Mouse (Mus musculus) liver, embryonic 12.5 days (tissue): ENCODE data around the gene Nutm1. TPM values are rescaled to one million over a fixed set of nuclear protein-coding genes. Genes with fewer than 3 reads are reported as not detected.

Experiments
- ATAC-seq: fragments of 200-750 bp; cut with Nextera tagmentation; 2 replicates; pipeline ENCODE4 v1.8.0; 2017; ENCODE audit warnings: moderate number of reproducible peaks, mild to moderate bottlenecking, moderate library complexity
- H3K27ac ChIP-seq: fragments of 300-500 bp; sonication (generic); 2 replicates; pipeline ENCODE4 v1.5.1; 2016; ENCODE audit warnings: mild to moderate bottlenecking
- H3K27me3 ChIP-seq: fragments of 300-500 bp; sonication (generic); replicated peaks from 2 replicates; pipeline ENCODE4 v1.6.1; 2016; ENCODE audit warnings: mild to moderate bottlenecking, moderate library complexity
- H3K36me3 ChIP-seq: fragments of 300-500 bp; sonication (generic); 2 replicates; pipeline ENCODE4 v1.6.1; 2016; ENCODE audit warnings: mild to moderate bottlenecking, moderate library complexity
- H3K4me1 ChIP-seq: fragments of 300-500 bp; sonication (generic); 2 replicates; pipeline ENCODE4 v1.6.1; 2016
- H3K4me2 ChIP-seq: fragments of 300-500 bp; sonication (generic); 2 replicates; pipeline ENCODE4 v1.6.1; 2016; ENCODE audit warnings: mild to moderate bottlenecking, moderate library complexity
- H3K4me3 ChIP-seq: fragments of 300-500 bp; sonication (generic); 2 replicates; pipeline ENCODE4 v1.5.1; 2016; ENCODE audit warnings: mild to moderate bottlenecking, moderate library complexity
- H3K9ac ChIP-seq: fragments of 300-500 bp; sonication (generic); 2 replicates; pipeline ENCODE4 v1.6.1; 2016; ENCODE audit warnings: mild to moderate bottlenecking, moderate library complexity
- H3K9me3 ChIP-seq: fragments of 300-500 bp; sonication (generic); replicated peaks from 2 replicates; pipeline ENCODE4 v1.6.1; 2016; ENCODE audit warnings: mild to moderate bottlenecking, moderate library complexity
- WGBS: fragments of 180-500 bp; shearing (Covaris S2); methylation state at CpG from one replicate; pipeline ENCODE4 v1.1.7; 2016; ENCODE audit not compliant: insufficient replicate concordance; 5-methylcytosine and 5-hydroxymethylcytosine counted together
- polyA plus RNA-seq: library from polyadenylated mRNA; unstranded; fragments of >200 nt; fragmentation: Nextera tagmentation; extraction: Ambion mirVana; gene quantifications from 2 replicates; pipeline ENCODE4 v1.2.1, GENCODE M21; 2016

Nutm1 gene
- polyA plus RNA-seq, 1 experiment from 2014 or later: not detected

DNA sequence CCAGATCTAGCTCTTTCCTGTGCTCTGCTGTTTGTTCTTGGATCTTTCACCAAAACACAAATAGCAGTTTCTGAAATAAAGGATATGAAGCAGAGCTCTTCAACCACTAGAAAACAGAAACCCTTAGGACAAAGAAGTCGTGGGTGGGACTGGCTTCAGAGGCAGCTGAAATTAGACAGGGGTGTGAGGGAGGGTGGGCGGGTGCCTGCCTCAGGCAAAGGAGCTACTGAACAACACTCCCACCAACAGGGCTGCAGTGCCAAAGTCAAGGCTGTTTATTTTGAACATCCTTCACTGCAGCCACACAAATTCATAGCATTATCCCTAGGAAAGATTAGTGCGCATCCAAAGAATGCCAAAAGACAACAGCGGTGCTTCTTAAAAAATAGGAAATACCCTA lies 34.7 kb downstream of the Nutm1 start:
- ATAC-seq: no peak
- Histone ChIP-seq H3K9me3 (no peaks in the 10 kb centered on the region), H3K27ac (no peak overlapping the region), H3K36me3 (no peaks in the 10 kb centered on the region), H3K4me3 (no peak overlapping the region), H3K9ac (no peak overlapping the region), H3K27me3 (no peaks in the 10 kb centered on the region), H3K4me1 (no peaks in the 10 kb centered on the region), H3K4me2 (no peak overlapping the region)
- WGBS: 61% methylated on average over 4 of the region's 4 CpGs

DNA sequence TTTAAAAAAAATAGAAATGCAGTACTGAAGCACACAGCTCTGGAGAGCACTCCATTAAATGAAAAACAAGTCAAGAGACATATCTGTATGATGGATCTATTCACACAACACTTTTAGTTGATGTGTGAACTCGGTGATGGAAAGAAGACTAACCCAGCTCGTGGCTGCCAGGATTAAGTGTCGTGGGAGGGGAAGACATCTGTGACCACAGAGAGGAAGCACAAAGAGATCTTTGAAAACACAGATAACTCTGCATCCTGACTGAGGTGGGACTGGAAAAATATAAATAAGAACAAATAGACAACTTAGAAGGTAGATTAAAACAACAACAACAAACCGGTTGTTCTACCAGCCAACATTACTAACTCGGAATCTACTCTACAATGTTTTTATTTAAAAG lies 36.5 kb downstream of the Nutm1 start:
- no peak for ATAC-seq
- 33% methylated on average over 5 of the region's 5 CpGs for WGBS
- H3K9ac ChIP-seq: no peak overlapping the region

DNA sequence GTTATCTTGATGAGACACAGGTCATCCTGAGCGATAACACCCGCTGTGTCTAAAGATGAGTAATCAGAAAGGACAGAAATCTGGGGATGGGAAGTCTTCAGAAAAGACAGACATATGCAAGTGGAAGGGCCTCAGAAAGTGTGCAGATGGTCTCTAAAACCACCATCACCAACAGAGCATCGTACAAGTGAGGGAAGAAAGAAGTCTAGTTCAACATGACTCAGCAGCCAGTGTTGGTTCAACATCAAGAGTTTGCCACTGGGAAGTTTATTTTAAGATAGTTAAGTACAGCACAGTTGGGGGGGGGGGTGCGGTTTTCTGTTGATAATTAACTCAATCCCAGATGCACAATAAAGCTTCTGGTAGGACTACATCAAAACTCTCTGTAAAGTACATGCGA lies 38.2 kb downstream of the Nutm1 start:
- H3K9ac ChIP-seq: no peak overlapping the region
- H3K27ac ChIP-seq: no peak overlapping the region
- H3K9me3 ChIP-seq: no peaks in the 10 kb centered on the region
- no peaks in the 10 kb centered on the region for H3K36me3 ChIP-seq
- no peak overlapping the region for H3K4me3 ChIP-seq
- H3K4me1 ChIP-seq: no peaks in the 10 kb centered on the region
- ATAC-seq: no peak
- WGBS: 47% methylated on average over 5 of the region's 5 CpGs
- no peak overlapping the region for H3K4me2 ChIP-seq
- H3K27me3 ChIP-seq: no peaks in the 10 kb centered on the region

More for the DNA sequence above, 36.5 kb downstream of the Nutm1 start:
- no peaks in the 10 kb centered on the region for H3K4me1 ChIP-seq
- H3K27ac ChIP-seq: no peak overlapping the region
- H3K36me3 ChIP-seq: no peaks in the 10 kb centered on the region
- H3K4me2 ChIP-seq: no peak overlapping the region
- H3K27me3 ChIP-seq: no peaks in the 10 kb centered on the region
- H3K4me3 ChIP-seq: no peak overlapping the region
- H3K9me3 ChIP-seq: no peaks in the 10 kb centered on the region

GRCm38 (mm10) chr2:112217614-112218013 lies 41.5 kb downstream of the Nutm1 start:
- no peaks in the 10 kb centered on the region for H3K4me1 ChIP-seq
- H3K27ac ChIP-seq: no peak overlapping the region
- ATAC-seq: no peak
- 51% methylated on average over 6 of the region's 6 CpGs for WGBS
- no peak overlapping the region for H3K4me3 ChIP-seq
- no peaks in the 10 kb centered on the region for H3K27me3 ChIP-seq
- no peak overlapping the region for H3K4me2 ChIP-seq
- H3K9ac ChIP-seq: no peak overlapping the region
- H3K9me3 ChIP-seq: no peaks in the 10 kb centered on the region
- no peaks in the 10 kb centered on the region for H3K36me3 ChIP-seq

DNA sequence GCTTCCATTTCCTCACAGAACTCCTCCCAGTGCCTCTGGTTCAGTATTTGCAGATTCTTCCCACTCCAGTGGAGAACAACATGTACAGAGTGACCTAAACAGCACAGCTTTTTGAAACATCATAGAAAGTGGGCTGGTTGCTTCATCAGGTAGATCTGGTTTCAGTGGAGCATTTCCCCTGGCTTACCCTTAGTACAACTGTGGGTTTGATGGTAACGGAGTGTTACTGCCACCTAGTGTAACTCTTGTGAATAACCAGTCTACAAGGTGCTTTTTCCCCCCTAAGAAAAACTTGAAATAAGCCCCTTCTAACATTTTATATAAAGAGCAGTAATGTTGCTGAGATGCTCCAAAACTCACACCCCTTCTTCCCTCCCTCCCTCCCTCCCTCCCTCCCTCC lies 43.1 kb downstream of the Nutm1 start:
- H3K9ac ChIP-seq: no peak overlapping the region
- H3K4me3 ChIP-seq: no peak overlapping the region
- WGBS: 4% methylated on average over 1 of the region's 1 CpGs
- no peaks in the 10 kb centered on the region for H3K36me3 ChIP-seq
- no peaks in the 10 kb centered on the region for H3K9me3 ChIP-seq
- H3K27ac ChIP-seq: no peak overlapping the region
- ATAC-seq: no peak
- H3K4me2 ChIP-seq: no peak overlapping the region
- no peaks in the 10 kb centered on the region for H3K27me3 ChIP-seq
- H3K4me1 ChIP-seq: no peaks in the 10 kb centered on the region

DNA sequence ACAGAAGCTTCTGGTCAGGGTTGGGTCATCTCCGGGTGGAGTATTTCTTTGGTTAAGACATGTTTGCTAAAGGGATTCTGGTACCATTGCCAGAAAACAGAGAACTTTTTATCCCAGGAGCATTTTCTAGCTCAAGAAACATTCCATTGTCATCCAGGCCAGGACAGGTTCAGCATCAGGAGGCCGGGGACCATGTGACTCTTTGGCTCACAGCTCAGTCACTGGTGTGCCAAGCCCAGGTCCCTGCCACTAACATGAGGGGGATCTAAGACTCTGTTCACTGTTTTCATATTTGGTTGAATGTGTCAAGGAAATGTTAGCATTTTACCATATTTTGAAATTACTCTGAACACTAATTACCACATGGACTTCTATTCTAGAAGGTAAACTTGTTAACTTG lies 48.4 kb downstream of the Nutm1 start:
- H3K27ac ChIP-seq: no peak overlapping the region
- WGBS: 67% methylated on average over 2 of the region's 2 CpGs

GRCm38 (mm10) chr2:112210142-112210541 lies 48.9 kb downstream of the Nutm1 start:
- H3K9me3 ChIP-seq: no peaks in the 10 kb centered on the region
- no peak overlapping the region for H3K4me3 ChIP-seq
- no peak overlapping the region for H3K4me2 ChIP-seq
- no peaks in the 10 kb centered on the region for H3K4me1 ChIP-seq
- H3K27ac ChIP-seq: no peak overlapping the region
- no peaks in the 10 kb centered on the region for H3K27me3 ChIP-seq
- no peaks in the 10 kb centered on the region for H3K36me3 ChIP-seq
- no peak overlapping the region for H3K9ac ChIP-seq
- ATAC-seq: no peak
- 60% methylated on average over 6 of the region's 6 CpGs for WGBS

More for the DNA sequence above, 48.4 kb downstream of the Nutm1 start:
- no peak overlapping the region for H3K4me2 ChIP-seq
- no peak overlapping the region for H3K9ac ChIP-seq
- no peaks in the 10 kb centered on the region for H3K27me3 ChIP-seq
- ATAC-seq: no peak
- H3K4me3 ChIP-seq: no peak overlapping the region
- H3K36me3 ChIP-seq: no peaks in the 10 kb centered on the region
- no peaks in the 10 kb centered on the region for H3K9me3 ChIP-seq
- H3K4me1 ChIP-seq: no peaks in the 10 kb centered on the region

- Histone ChIP-seq H3K9me3 (no peaks in the 10 kb centered on the region), H3K4me2 (no peak overlapping the region), H3K27me3 (no peaks in the 10 kb centered on the region), H3K27ac (no peak overlapping the region), H3K9ac (no peak overlapping the region), H3K4me3 (no peak overlapping the region), H3K4me1 (no peaks in the 10 kb centered on the region), H3K36me3 (no peaks in the 10 kb centered on the region)
- ATAC-seq: no peak
- WGBS: 67% methylated on average over 6 of the region's 6 CpGs
Measured at GRCm38 (mm10) chr2:112203056-112203455, 56.0 kb downstream of the Nutm1 start.

Other genes with a start within 250 kb of the Nutm1 start
- not detected in 2 replicates for gene Olfr1310, start 246.6 kb downstream of the Nutm1 start, polyA plus RNA-seq
- gene Olfr1311, start 234.9 kb downstream of the Nutm1 start, polyA plus RNA-seq: not detected in 2 replicates
- gene Olfr1312, start 209.1 kb downstream of the Nutm1 start, polyA plus RNA-seq: not detected in 2 replicates
- not detected in 2 replicates for gene Olfr1313, start 181.4 kb downstream of the Nutm1 start, polyA plus RNA-seq
- not detected in 2 replicates for gene Olfr1314, start 162.5 kb downstream of the Nutm1 start, polyA plus RNA-seq
- gene Olfr1315-ps1, start 143.9 kb downstream of the Nutm1 start, polyA plus RNA-seq: not detected in 2 replicates
- not detected in 2 replicates for gene Olfr1316, start 124.3 kb downstream of the Nutm1 start, polyA plus RNA-seq
- gene Olfr1317, start 119.0 kb downstream of the Nutm1 start, polyA plus RNA-seq: not detected in 2 replicates
- not detected in 2 replicates for gene Olfr1318, start 105.1 kb downstream of the Nutm1 start, polyA plus RNA-seq
- 5.9 TPM in 2 replicates for gene Lpcat4, start 19.8 kb downstream of the Nutm1 start, polyA plus RNA-seq
- 211 and 213 TPM in 2 replicates for gene Nop10, start 2.6 kb upstream of the Nutm1 start, polyA plus RNA-seq
- 7.0 and 7.4 TPM in 2 replicates for gene Slc12a6, start 6.5 kb upstream of the Nutm1 start, polyA plus RNA-seq
- gene Gm21985, start 7.0 kb upstream of the Nutm1 start, polyA plus RNA-seq: not detected in 2 replicates
- gene Emc4, start 108.7 kb upstream of the Nutm1 start, polyA plus RNA-seq: 50.6 and 53.4 TPM in 2 replicates
- gene Katnbl1, start 119.9 kb upstream of the Nutm1 start, polyA plus RNA-seq: 25.9 and 29.1 TPM in 2 replicates
- gene Emc7, start 195.7 kb upstream of the Nutm1 start, polyA plus RNA-seq: 15.3 and 16.1 TPM in 2 replicates
- gene Chrm5, start 221.5 kb upstream of the Nutm1 start, polyA plus RNA-seq: not detected in 2 replicates
- gene Aven, start 233.7 kb upstream of the Nutm1 start, polyA plus RNA-seq: 14.2 TPM in 2 replicates